Mouse (Mus musculus): ENCODE measurements around the gene Smyd3. TPM values are rescaled to one million over a fixed set of nuclear protein-coding genes. Genes with fewer than 3 reads are reported as not detected.

The Smyd3 gene
- polyA plus RNA-seq, 1 experiment from 2014 or later = 28.3 TPM

DNA sequence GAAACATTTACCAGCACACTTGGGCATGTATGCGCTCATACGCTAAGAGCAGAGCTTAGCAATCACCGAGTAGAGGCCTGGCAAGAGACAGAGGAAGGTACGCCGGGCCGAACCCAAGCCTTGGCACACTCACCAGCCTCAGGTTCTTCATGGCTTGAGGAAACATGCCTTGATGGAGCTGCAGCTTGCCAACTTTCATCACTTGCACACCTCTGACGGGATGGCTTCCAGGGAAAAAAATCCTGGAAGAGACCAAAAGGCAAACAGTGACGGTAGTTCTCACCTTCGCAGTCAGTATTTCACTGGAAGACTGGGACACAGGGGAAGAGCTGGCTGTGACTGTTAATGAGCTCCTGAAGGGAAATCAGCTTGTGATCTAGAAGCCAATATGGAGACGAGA lies 545.8 kb downstream of the Smyd3 start:
- no peak overlapping the region for H3K4me3 ChIP-seq (ENCODE audit: low read length)
- H3K9ac ChIP-seq (ENCODE audit: low read depth, low read length) = no peak overlapping the region
- H3K9me3 ChIP-seq (ENCODE audit: control insufficient read depth, low read length) = no peaks in the 10 kb centered on the region
- 86% methylated on average over 10 of the region's 10 CpGs for WGBS
- ATAC-seq = no peak
- H3K36me3 ChIP-seq (ENCODE audit: control insufficient read depth, insufficient read depth, low read length) = no peaks in the 10 kb centered on the region
- no peaks in the 10 kb centered on the region for H3K27me3 ChIP-seq (replicated peaks; ENCODE audit: control insufficient read depth, insufficient read depth, low read length)
- no peak overlapping the region for H3K4me2 ChIP-seq (ENCODE audit: low read length)
- no peak overlapping the region for H3K27ac ChIP-seq (ENCODE audit: low read depth, low read length)
- H3K4me1 ChIP-seq (ENCODE audit: control insufficient read depth, insufficient read depth, low read depth, low read length) = no peaks in the 10 kb centered on the region

DNA sequence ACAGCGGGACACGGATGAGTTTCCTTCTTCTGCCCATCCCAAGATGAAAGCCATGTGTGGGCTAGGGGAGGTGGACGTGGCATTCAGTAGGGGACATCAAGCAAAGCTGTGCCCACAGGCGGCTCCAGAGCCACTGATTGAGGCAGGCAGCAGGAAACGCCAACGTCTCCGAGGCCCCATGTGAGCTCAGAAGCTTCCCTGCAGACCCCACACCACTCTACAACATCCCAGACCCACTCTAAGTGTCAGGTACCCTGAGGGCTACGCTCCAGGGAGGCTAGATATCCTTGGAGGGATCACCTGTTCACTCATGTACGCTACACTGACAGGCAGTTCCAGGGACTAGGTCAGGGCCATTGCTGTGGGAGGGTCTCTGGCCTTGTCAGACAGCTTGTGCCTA lies 556.2 kb downstream of the Smyd3 start:
- Histone ChIP-seq H3K4me3 (ENCODE audit: low read length) (no peak overlapping the region), H3K9me3 (ENCODE audit: control insufficient read depth, low read length) (no peaks in the 10 kb centered on the region), H3K4me1 (ENCODE audit: control insufficient read depth, insufficient read depth, low read depth, low read length) (peaks cover 2% of the 10 kb centered on the region; the same call in 1 of the 2 replicates), H3K27me3 (replicated peaks; ENCODE audit: control insufficient read depth, insufficient read depth, low read length) (no peaks in the 10 kb centered on the region), H3K4me2 (ENCODE audit: low read length) (no peak overlapping the region), H3K36me3 (ENCODE audit: control insufficient read depth, insufficient read depth, low read length) (no peaks in the 10 kb centered on the region), H3K27ac (ENCODE audit: low read depth, low read length) (no peak overlapping the region), H3K9ac (ENCODE audit: low read depth, low read length) (no peak overlapping the region)
- no peak for ATAC-seq
- WGBS = 72% methylated on average over 9 of the region's 9 CpGs

DNA sequence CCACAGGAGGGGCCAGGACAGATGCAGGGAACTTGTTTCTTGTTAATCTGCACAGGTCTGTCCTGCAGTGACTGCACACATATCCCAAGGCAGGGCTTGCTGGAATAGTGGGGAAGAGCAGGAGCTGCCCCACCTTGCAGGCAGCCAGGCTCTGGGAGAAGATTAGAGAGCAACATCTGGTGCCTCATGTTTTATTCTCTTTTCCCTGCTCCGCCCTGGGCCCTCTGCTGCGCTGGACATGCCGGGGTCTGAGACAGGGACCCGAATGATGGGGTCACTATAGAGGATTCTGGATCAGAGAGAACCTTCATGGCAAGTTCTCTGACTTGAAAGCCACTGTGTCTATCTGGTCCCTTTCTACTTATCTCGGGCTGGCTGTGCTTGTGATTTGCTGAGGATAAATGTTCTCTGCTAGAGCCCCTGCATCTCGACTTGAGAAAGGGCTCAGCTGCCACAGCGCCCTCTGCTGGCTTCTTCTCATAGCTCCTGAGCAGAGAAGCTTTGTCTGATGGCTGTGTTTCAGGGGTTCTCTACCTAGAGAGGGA lies 557.8 kb downstream of the Smyd3 start:
- ATAC-seq = peak; percentile 86
- no peak overlapping the region for H3K27ac ChIP-seq (ENCODE audit: low read depth, low read length)
- WGBS = 34% methylated on average over 7 of the region's 7 CpGs
- H3K4me1 ChIP-seq (ENCODE audit: control insufficient read depth, insufficient read depth, low read depth, low read length) = peaks cover 2% of the 10 kb centered on the region; the same call in 1 of the 2 replicates
- H3K9ac ChIP-seq (ENCODE audit: low read depth, low read length) = no peak overlapping the region
- H3K4me2 ChIP-seq (ENCODE audit: low read length) = no peak overlapping the region
- H3K4me3 ChIP-seq (ENCODE audit: low read length) = no peak overlapping the region
- no peaks in the 10 kb centered on the region for H3K36me3 ChIP-seq (ENCODE audit: control insufficient read depth, insufficient read depth, low read length)
- H3K27me3 ChIP-seq (replicated peaks; ENCODE audit: control insufficient read depth, insufficient read depth, low read length) = no peaks in the 10 kb centered on the region
- no peaks in the 10 kb centered on the region for H3K9me3 ChIP-seq (ENCODE audit: control insufficient read depth, low read length)

DNA sequence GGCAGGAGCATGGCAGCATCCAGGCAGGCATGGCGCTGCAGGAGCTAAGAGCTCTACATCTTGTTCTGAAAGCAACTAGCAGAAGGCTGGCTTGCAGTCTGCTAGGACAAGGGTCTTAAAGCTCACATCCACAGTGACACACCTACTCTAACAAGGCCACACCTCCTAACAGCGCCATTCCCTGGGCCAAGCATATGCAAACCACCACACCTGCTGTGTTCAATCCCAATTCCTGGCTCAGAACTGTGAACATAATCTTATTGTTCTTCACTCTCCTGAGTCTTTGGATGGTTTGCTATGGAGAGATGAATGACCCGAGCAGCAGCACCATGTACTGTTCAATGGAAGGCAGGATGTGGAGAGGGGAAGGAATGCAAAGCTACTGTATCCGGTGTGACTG lies 559.2 kb downstream of the Smyd3 start:
- no peak overlapping the region for H3K4me2 ChIP-seq (ENCODE audit: low read length)
- H3K36me3 ChIP-seq (ENCODE audit: control insufficient read depth, insufficient read depth, low read length) = no peaks in the 10 kb centered on the region
- peaks cover 2% of the 10 kb centered on the region; the same call in 1 of the 2 replicates for H3K4me1 ChIP-seq (ENCODE audit: control insufficient read depth, insufficient read depth, low read depth, low read length)
- no peak for ATAC-seq
- H3K27ac ChIP-seq (ENCODE audit: low read depth, low read length) = no peak overlapping the region
- 86% methylated on average over 4 of the region's 4 CpGs for WGBS
- H3K4me3 ChIP-seq (ENCODE audit: low read length) = no peak overlapping the region
- no peaks in the 10 kb centered on the region for H3K9me3 ChIP-seq (ENCODE audit: control insufficient read depth, low read length)
- no peak overlapping the region for H3K9ac ChIP-seq (ENCODE audit: low read depth, low read length)
- H3K27me3 ChIP-seq (replicated peaks; ENCODE audit: control insufficient read depth, insufficient read depth, low read length) = no peaks in the 10 kb centered on the region

DNA sequence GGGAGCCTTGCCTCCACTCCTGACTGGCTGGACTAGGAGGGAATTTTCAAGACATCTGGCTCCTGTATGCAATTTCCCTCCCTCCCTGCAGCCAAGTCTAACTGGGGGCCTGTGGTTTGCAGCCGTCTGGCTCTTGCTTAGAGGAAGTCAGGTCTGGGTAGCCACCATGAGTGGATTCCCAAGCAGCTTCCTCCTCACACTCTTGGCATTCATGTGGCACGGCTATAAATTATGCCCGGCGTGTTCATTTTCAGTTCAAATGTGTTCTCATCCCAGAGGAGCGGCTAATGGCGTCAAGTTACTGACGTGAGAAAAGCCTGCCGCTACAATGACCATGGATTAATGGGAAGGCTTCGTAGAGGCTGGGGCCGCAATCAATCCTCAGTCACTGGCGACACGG lies 564.9 kb downstream of the Smyd3 start:
- H3K27me3 ChIP-seq (replicated peaks; ENCODE audit: control insufficient read depth, insufficient read depth, low read length) = no peaks in the 10 kb centered on the region
- WGBS = 41% methylated on average over 12 of the region's 12 CpGs
- no peak overlapping the region for H3K4me2 ChIP-seq (ENCODE audit: low read length)
- H3K27ac ChIP-seq (ENCODE audit: low read depth, low read length) = no peak overlapping the region
- peak; percentile 70 for ATAC-seq
- H3K36me3 ChIP-seq (ENCODE audit: control insufficient read depth, insufficient read depth, low read length) = no peaks in the 10 kb centered on the region
- peaks cover 6% of the 10 kb centered on the region for H3K4me1 ChIP-seq (ENCODE audit: control insufficient read depth, insufficient read depth, low read depth, low read length)
- H3K9ac ChIP-seq (ENCODE audit: low read depth, low read length) = no peak overlapping the region
- peaks cover 4% of the 10 kb centered on the region; the same call in 1 of the 2 replicates for H3K9me3 ChIP-seq (ENCODE audit: control insufficient read depth, low read length)
- H3K4me3 ChIP-seq (ENCODE audit: low read length) = no peak overlapping the region

DNA sequence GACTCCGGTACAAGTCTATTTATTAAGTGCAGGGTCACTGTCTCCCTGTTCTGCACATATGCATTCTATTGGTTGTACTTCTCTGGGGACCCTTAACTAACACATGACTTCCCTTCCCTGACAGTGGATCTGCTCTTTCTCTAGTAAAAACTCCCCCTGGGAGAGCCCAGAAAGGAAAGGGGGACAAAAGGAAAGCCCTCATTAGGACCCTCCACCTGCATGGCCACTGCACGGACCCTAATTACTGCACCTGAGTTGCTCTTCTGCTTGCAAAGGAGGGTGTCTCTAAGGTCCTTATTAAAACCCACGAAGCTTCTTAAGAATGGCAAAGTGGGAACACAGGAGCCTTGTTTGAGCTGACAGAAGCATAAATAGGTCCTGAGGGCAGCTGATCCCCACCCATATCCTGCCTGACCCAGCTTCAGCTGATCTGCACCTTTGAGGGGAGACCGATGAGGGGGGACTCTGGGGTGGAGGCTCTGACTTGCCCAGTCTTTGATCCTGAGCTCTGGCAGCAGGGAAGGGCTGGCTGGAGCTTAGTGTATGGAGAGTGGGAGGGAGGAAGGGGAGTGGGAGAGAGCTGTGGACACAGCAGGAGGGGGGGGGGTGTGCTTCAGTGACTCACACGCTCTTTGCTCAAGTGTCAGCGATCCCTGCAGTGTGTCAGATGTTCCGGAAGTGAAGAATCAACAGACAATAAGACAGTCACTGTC lies 575.4 kb downstream of the Smyd3 start:
- no peaks in the 10 kb centered on the region for H3K9me3 ChIP-seq (ENCODE audit: control insufficient read depth, low read length)
- WGBS = 48% methylated on average over 7 of the region's 7 CpGs
- H3K4me2 ChIP-seq (ENCODE audit: low read length) = no peak overlapping the region
- ATAC-seq = no peak
- no peaks in the 10 kb centered on the region for H3K4me1 ChIP-seq (ENCODE audit: control insufficient read depth, insufficient read depth, low read depth, low read length)
- no peak overlapping the region for H3K27ac ChIP-seq (ENCODE audit: low read depth, low read length)
- H3K4me3 ChIP-seq (ENCODE audit: low read length) = no peak overlapping the region
- no peak overlapping the region for H3K9ac ChIP-seq (ENCODE audit: low read depth, low read length)
- no peaks in the 10 kb centered on the region for H3K27me3 ChIP-seq (replicated peaks; ENCODE audit: control insufficient read depth, insufficient read depth, low read length)
- H3K36me3 ChIP-seq (ENCODE audit: control insufficient read depth, insufficient read depth, low read length) = no peaks in the 10 kb centered on the region

DNA sequence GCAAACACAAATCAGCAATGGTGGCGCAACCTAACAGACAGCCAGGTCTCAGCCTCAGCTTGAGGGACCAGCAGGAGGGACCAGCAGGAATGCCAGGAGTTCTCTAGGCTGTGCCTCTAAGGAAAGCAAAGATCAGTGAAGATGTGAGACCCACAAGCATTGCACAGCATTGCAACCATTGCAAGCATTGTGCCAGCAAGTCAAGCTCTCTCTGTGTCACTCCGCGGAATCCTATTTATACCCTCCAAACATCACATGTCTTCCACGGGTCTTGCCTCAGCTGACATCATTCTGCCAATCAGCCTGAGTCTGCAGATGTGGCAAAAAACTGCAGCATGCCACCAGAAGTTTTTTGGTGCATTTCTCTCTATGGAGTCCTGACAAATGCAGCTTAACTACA lies 577.5 kb downstream of the Smyd3 start:
- no peak for ATAC-seq
- WGBS = 79% methylated on average over 4 of the region's 4 CpGs
- H3K4me1 ChIP-seq (ENCODE audit: control insufficient read depth, insufficient read depth, low read depth, low read length) = no peaks in the 10 kb centered on the region

DNA sequence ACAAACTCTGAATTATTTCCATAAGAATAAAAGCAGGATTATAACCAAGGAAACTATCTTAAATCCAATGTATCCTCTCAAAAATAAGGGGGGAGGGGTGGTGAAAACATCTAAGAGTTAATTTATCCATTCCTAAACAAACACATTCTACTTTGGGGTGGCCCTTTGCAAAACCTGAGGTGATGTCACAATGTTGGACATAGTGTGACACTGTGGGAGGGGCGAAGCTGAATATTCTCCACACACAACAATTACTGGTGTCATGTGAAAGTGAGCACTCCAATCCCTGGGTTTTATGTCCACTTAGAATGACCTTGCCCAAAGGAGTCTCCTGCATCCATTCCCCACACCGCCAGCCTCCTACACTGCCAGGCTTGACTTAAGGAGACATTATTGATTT lies 580.9 kb downstream of the Smyd3 start:
- peaks cover 6% of the 10 kb centered on the region; the same call in 1 of the 2 replicates for H3K36me3 ChIP-seq (ENCODE audit: control insufficient read depth, insufficient read depth, low read length)

More for the DNA sequence above, 577.5 kb downstream of the Smyd3 start:
- no peaks in the 10 kb centered on the region for H3K36me3 ChIP-seq (ENCODE audit: control insufficient read depth, insufficient read depth, low read length)
- H3K9ac ChIP-seq (ENCODE audit: low read depth, low read length) = no peak overlapping the region
- no peaks in the 10 kb centered on the region for H3K9me3 ChIP-seq (ENCODE audit: control insufficient read depth, low read length)
- H3K4me3 ChIP-seq (ENCODE audit: low read length) = no peak overlapping the region
- no peaks in the 10 kb centered on the region for H3K27me3 ChIP-seq (replicated peaks; ENCODE audit: control insufficient read depth, insufficient read depth, low read length)
- H3K4me2 ChIP-seq (ENCODE audit: low read length) = no peak overlapping the region
- no peak overlapping the region for H3K27ac ChIP-seq (ENCODE audit: low read depth, low read length)

DNA sequence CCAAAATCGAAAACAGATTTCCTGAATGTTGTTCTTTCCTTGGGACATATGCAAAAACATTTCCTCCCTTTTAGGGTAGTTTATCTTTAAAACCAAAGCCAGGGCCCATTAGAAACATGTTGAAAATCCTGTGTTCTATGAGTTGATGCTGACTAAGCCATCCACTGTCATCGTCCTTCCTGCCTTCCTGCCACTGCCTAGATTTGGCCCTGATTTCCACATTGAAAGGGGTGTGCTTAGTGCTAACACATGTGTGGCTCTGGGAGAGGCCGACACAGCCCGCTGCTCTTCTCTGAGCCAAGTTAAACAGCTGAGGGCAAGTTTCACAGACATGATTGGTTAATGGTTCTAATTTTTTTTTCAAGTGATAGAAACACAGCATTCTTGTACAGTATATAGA lies 581.4 kb downstream of the Smyd3 start:
- WGBS = 74% methylated on average over 4 of the region's 4 CpGs
- no peaks in the 10 kb centered on the region for H3K4me1 ChIP-seq (ENCODE audit: control insufficient read depth, insufficient read depth, low read depth, low read length)
- peaks cover 7% of the 10 kb centered on the region; the same call in 1 of the 2 replicates for H3K36me3 ChIP-seq (ENCODE audit: control insufficient read depth, insufficient read depth, low read length)
- H3K4me3 ChIP-seq (ENCODE audit: low read length) = no peak overlapping the region
- no peaks in the 10 kb centered on the region for H3K9me3 ChIP-seq (ENCODE audit: control insufficient read depth, low read length)
- no peak for ATAC-seq
- no peaks in the 10 kb centered on the region for H3K27me3 ChIP-seq (replicated peaks; ENCODE audit: control insufficient read depth, insufficient read depth, low read length)
- no peak overlapping the region for H3K4me2 ChIP-seq (ENCODE audit: low read length)
- no peak overlapping the region for H3K9ac ChIP-seq (ENCODE audit: low read depth, low read length)
- H3K27ac ChIP-seq (ENCODE audit: low read depth, low read length) = no peak overlapping the region

More for the DNA sequence above, 580.9 kb downstream of the Smyd3 start:
- Histone ChIP-seq H3K27me3 (replicated peaks; ENCODE audit: control insufficient read depth, insufficient read depth, low read length) (no peaks in the 10 kb centered on the region), H3K9me3 (ENCODE audit: control insufficient read depth, low read length) (no peaks in the 10 kb centered on the region), H3K4me3 (ENCODE audit: low read length) (no peak overlapping the region), H3K4me1 (ENCODE audit: control insufficient read depth, insufficient read depth, low read depth, low read length) (no peaks in the 10 kb centered on the region), H3K9ac (ENCODE audit: low read depth, low read length) (no peak overlapping the region), H3K4me2 (ENCODE audit: low read length) (no peak overlapping the region), H3K27ac (ENCODE audit: low read depth, low read length) (no peak overlapping the region)
- 79% methylated on average over 2 of the region's 2 CpGs for WGBS
- ATAC-seq = no peak
